Mouse (Mus musculus): ENCODE results near the gene Cd3eap. TPM values are rescaled to one million over a fixed set of nuclear protein-coding genes. Genes with fewer than 3 reads are reported as not detected.

The Cd3eap gene
- total RNA-seq, 2 experiments from 2014 or later = 7.8 to 9.8 TPM

- DNase-seq = peak; percentile 67
These were observed 51.4 kb downstream of the Cd3eap start for GRCm38 (mm10) chr7:19307739-19308453.

GRCm38 (mm10) chr7:19306819-19307738 lies 52.2 kb downstream of the Cd3eap start:
- DNase-seq = no peak

Small RNAs within 50 kb of the gene (microRNA-seq; reads per million reads assigned to microRNA genes)
- 0 reads per million in 2 experiments for gene Mir343

Other genes starting within 250 kb of the Cd3eap start
- under 1 TPM in 1 of 2 experiments, not detected in 1; 0.14 TPM for gene Gm4969, start 241.1 kb downstream of the Cd3eap start, total RNA-seq (2021)
- 1 to 10 TPM; 2.7 to 4.2 TPM for gene Fbxo46, start 239.6 kb downstream of the Cd3eap start, total RNA-seq (2021)
- 1 to 10 TPM; 5.0 to 5.5 TPM for gene Qpctl, start 210.2 kb downstream of the Cd3eap start, total RNA-seq (2021)
- gene Snrpd2, start 209.8 kb downstream of the Cd3eap start, total RNA-seq (2021) = 10 to 100 TPM; 72.9 to 77.4 TPM
- gene Gipr, start 193.4 kb downstream of the Cd3eap start, total RNA-seq (2021) = under 1 TPM in 1 of 2 experiments, not detected in 1; 0.14 TPM
- gene Eml2, start 183.1 kb downstream of the Cd3eap start, total RNA-seq (2021) = 10 to 100 TPM; 14.9 to 17.6 TPM
- 1 to 10 TPM; 2.3 to 3.4 TPM for gene Gpr4, start 146.9 kb downstream of the Cd3eap start, total RNA-seq (2021)
- 10 to 100 TPM; 36.9 to 37.8 TPM for gene Opa3, start 131.1 kb downstream of the Cd3eap start, total RNA-seq (2021)
- 10 to 100 TPM; 35.7 to 53.5 TPM for gene Vasp, start 87.7 kb downstream of the Cd3eap start, total RNA-seq (2021)
- gene Ppm1n, start 79.4 kb downstream of the Cd3eap start, total RNA-seq (2021) = not detected
- 100 to 1,000 TPM; 669 to 730 TPM for gene Rtn2, start 76.9 kb downstream of the Cd3eap start, total RNA-seq (2021)
- 1 to 10 TPM in 1 of 2 experiments, under 1 TPM in 1; 0.80 to 1.7 TPM for gene Fosb, start 49.4 kb downstream of the Cd3eap start, total RNA-seq (2021)
- gene Ercc1, start 14.7 kb downstream of the Cd3eap start, total RNA-seq (2021) = 10 to 100 TPM; 31.9 to 35.9 TPM
- gene Ppp1r13l, start 266 bp upstream of the Cd3eap start, total RNA-seq (2021) = 1 to 10 TPM; 2.7 to 2.8 TPM
- gene Ercc2, start 22.5 kb upstream of the Cd3eap start, total RNA-seq (2021) = 1 to 10 TPM; 7.7 to 9.7 TPM
- under 1 TPM; 0.12 to 0.18 TPM for gene Klc3, start 44.6 kb upstream of the Cd3eap start, total RNA-seq (2021)
- over 10,000 TPM; 22,462 to 26,486 TPM for gene Ckm, start 45.3 kb upstream of the Cd3eap start, total RNA-seq (2021)
- 10 to 100 TPM; 12.2 to 16.4 TPM for gene Mark4, start 99.3 kb upstream of the Cd3eap start, total RNA-seq (2021)
- gene Exoc3l2, start 103.8 kb upstream of the Cd3eap start, total RNA-seq (2021) = under 1 TPM; 0.59 to 0.86 TPM
- gene Bloc1s3, start 148.9 kb upstream of the Cd3eap start, total RNA-seq (2021) = 1 to 10 TPM; 2.2 to 2.4 TPM
- gene Trappc6a, start 148.9 kb upstream of the Cd3eap start, total RNA-seq (2021) = 10 to 100 TPM; 24.6 to 26.5 TPM
- gene Nkpd1, start 158.4 kb upstream of the Cd3eap start, total RNA-seq (2021) = not detected
- gene Ppp1r37, start 203.6 kb upstream of the Cd3eap start, total RNA-seq (2021) = 10 to 100 TPM; 38.7 to 41.1 TPM
- under 1 TPM; 0.21 to 0.23 TPM for gene Zfp296, start 217.8 kb upstream of the Cd3eap start, total RNA-seq (2021)
- 10 to 100 TPM; 52.0 to 59.8 TPM for gene Gemin7, start 218.1 kb upstream of the Cd3eap start, total RNA-seq (2021)
- 10 to 100 TPM; 15.2 to 23.2 TPM for gene Clasrp, start 245.0 kb upstream of the Cd3eap start, total RNA-seq (2021)